Mouse (Mus musculus): Measurements from ENCODE around the gene Gspt1.

- TF ChIP-seq EP300 (IDR thresholded peaks at IDR 0.05; ENCODE audit: insufficient read depth, low read depth, low read length), result no peak
- no peak for TF ChIP-seq POLR2A (IDR thresholded peaks at IDR 0.05; ENCODE audit: insufficient read depth, low read depth, low read length)
- no peak for TF ChIP-seq CTCF (IDR thresholded peaks at IDR 0.05)
These were observed 52.3 kb downstream of the Gspt1 start for GRCm38 (mm10) chr16:11201740-11202394.

All from heart, adult 2 months (tissue).